In the genomic region with DNA sequence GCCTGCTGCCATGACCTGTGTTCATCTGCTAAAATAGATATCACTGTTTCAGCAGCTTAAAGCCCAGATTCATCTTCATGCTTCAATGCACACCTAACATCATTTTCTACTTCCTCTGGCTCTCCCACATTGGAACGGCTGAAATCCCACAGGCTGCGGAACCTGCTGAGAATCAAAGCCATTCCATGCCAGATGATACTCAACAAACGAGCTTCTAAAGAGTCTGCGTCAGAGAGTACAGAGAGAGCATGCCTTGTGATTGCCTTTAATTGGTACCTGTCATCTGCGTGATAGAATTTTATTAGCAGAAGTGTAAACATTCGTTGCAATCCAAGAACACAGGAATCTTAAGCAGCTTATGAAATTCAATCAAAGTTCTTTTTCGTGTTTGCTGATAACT, we compare ENCODE assay signal across 24 mouse cellular contexts.
A peak's percentile ranks its signal among the peaks of the same experiment; 100 is the strongest.
DNase-seq lines count a peak whose midpoint lies in the region; ATAC-seq lines count a peak whose summit lies in the region.
"Had no signal": no experiment of that assay in that cellular context is flagged by ENCODE, and none has a peak within 500 bp of the region (broad histone marks: within the 10 kb centered on the region; RNA-seq: fewer than 3 reads in every experiment).

No protein-coding gene starts in this region.

- H3K9ac ChIP-seq in forebrain, embryonic 15.5 days (replicated peaks): no peak overlapping the region
- H3K9ac ChIP-seq in midbrain, embryonic 16.5 days (ENCODE audit: low read depth, low read length): no peak overlapping the region
- no peak overlapping the region for H3K9ac ChIP-seq in midbrain, embryonic 13.5 days (replicated peaks)
- no peak overlapping the region for H3K9ac ChIP-seq in embryonic facial prominence, embryonic 11.5 days (replicated peaks; ENCODE audit: low read length)
- H3K9ac ChIP-seq: embryonic facial prominence, embryonic 12.5 days; hindbrain, embryonic 15.5 days; liver, embryonic 15.5 days; lung, embryonic 15.5 days; neural tube, embryonic 13.5 days had no signal

- peak; percentile 58; the same call in 1 of the 2 replicates for ATAC-seq in forebrain, embryonic 15.5 days (replicated peaks)
- ATAC-seq in midbrain, embryonic 16.5 days: 0 out of 2 replicates have a peak, but pooled peaks have one; percentile 39
- no peak for ATAC-seq in midbrain, embryonic 13.5 days
- ATAC-seq in embryonic facial prominence, embryonic 11.5 days (replicated peaks; ENCODE audit: insufficient number of reproducible peaks, low FRiP score, low TSS enrichment, low read depth): no peak; the same call in 1 of the 2 replicates

- DNase-seq in forebrain, embryonic 10.5 days (ENCODE audit: extremely low spot score, low spot score): no peak
- peak; percentile 55 for DNase-seq in embryonic facial prominence, embryonic 11.5 days (ENCODE audit: low spot score)
- DNase-seq in retina, embryonic 14.5 days (ENCODE audit: low spot score): peak; percentile 31
- no peak for DNase-seq in adipocyte (ENCODE audit: low spot score)
- no peak for DNase-seq in lung, postnatal 36 days
- DNase-seq: adrenal gland, adult 8-10 months; cerebellum, adult 8-10 months; gastrocnemius, adult 2 months; kidney, adult 8-10 months; layer of hippocampus, adult 9-11 months; liver had no signal

- no peaks in the 10 kb centered on the region for H3K9me3 ChIP-seq in forebrain, embryonic 15.5 days
- peaks cover 2% of the 10 kb centered on the region; the same call in 1 of the 2 replicates for H3K9me3 ChIP-seq in forebrain, embryonic 10.5 days
- no peaks in the 10 kb centered on the region for H3K9me3 ChIP-seq in midbrain, embryonic 16.5 days (replicated peaks; ENCODE audit: control insufficient read depth, low read length, poor library complexity, severe bottlenecking)
- H3K9me3 ChIP-seq in midbrain, embryonic 13.5 days: no peaks in the 10 kb centered on the region
- H3K9me3 ChIP-seq in embryonic facial prominence, embryonic 11.5 days (replicated peaks; ENCODE audit: control insufficient read depth, low read length): no peaks in the 10 kb centered on the region
- H3K9me3 ChIP-seq: embryonic facial prominence, embryonic 12.5 days; heart, embryonic 10.5 days; hindbrain, embryonic 15.5 days; liver, embryonic 15.5 days; lung, embryonic 15.5 days; neural tube, embryonic 13.5 days had no signal

- no peaks in the 10 kb centered on the region for H3K27me3 ChIP-seq in forebrain, embryonic 15.5 days
- H3K27me3 ChIP-seq in forebrain, embryonic 10.5 days (ENCODE audit: poor library complexity, severe bottlenecking): no peaks in the 10 kb centered on the region
- H3K27me3 ChIP-seq in midbrain, embryonic 16.5 days (ENCODE audit: control insufficient read depth, insufficient read depth, low read depth, low read length): no peaks in the 10 kb centered on the region
- H3K27me3 ChIP-seq in midbrain, embryonic 13.5 days: no peaks in the 10 kb centered on the region
- no peaks in the 10 kb centered on the region for H3K27me3 ChIP-seq in embryonic facial prominence, embryonic 11.5 days (ENCODE audit: control insufficient read depth, insufficient read depth, low read length)
- H3K27me3 ChIP-seq: embryonic facial prominence, embryonic 12.5 days; hindbrain, embryonic 15.5 days; liver, embryonic 15.5 days; lung, embryonic 15.5 days; neural tube, embryonic 13.5 days had no signal

- no peak overlapping the region for H3K4me2 ChIP-seq in forebrain, embryonic 15.5 days (replicated peaks)
- H3K4me2 ChIP-seq in midbrain, embryonic 16.5 days (ENCODE audit: low read length): no peak overlapping the region
- H3K4me2 ChIP-seq in midbrain, embryonic 13.5 days (replicated peaks): no peak overlapping the region
- no peak overlapping the region for H3K4me2 ChIP-seq in embryonic facial prominence, embryonic 11.5 days (ENCODE audit: low read depth, low read length)
- H3K4me2 ChIP-seq: embryonic facial prominence, embryonic 12.5 days; hindbrain, embryonic 15.5 days; liver, embryonic 15.5 days; lung, embryonic 15.5 days; midbrain, embryonic 11.5 days; neural tube, embryonic 13.5 days had no signal

- WGBS in forebrain, embryonic 15.5 days: 13% methylated on average over 7 of the region's 7 CpGs
- WGBS in forebrain, embryonic 10.5 days: 49% methylated on average over 7 of the region's 7 CpGs
- WGBS in midbrain, embryonic 16.5 days: 20% methylated on average over 7 of the region's 7 CpGs
- WGBS in midbrain, embryonic 13.5 days: 28% methylated on average over 7 of the region's 7 CpGs
- WGBS in embryonic facial prominence, embryonic 11.5 days: 43% methylated on average over 7 of the region's 7 CpGs

- H3K4me3 ChIP-seq in forebrain, embryonic 15.5 days: no peak overlapping the region
- no peak overlapping the region for H3K4me3 ChIP-seq in forebrain, embryonic 10.5 days
- H3K4me3 ChIP-seq in midbrain, embryonic 16.5 days (ENCODE audit: low read depth, low read length): no peak overlapping the region
- H3K4me3 ChIP-seq in midbrain, embryonic 13.5 days (replicated peaks): no peak overlapping the region
- H3K4me3 ChIP-seq in embryonic facial prominence, embryonic 11.5 days (ENCODE audit: low read depth, low read length): no peak overlapping the region
- H3K4me3 ChIP-seq: embryonic facial prominence, embryonic 12.5 days; erythroblast, embryonic 14.5 days; gastrocnemius, adult 2 months; heart, embryonic 10.5 days; hindbrain, embryonic 15.5 days; left cerebral cortex, adult 2 months; liver, embryonic 15.5 days; lung, embryonic 15.5 days; myocyte; neural tube, embryonic 13.5 days had no signal

- no peak overlapping the region for H3K27ac ChIP-seq in forebrain, embryonic 15.5 days (replicated peaks)
- H3K27ac ChIP-seq in forebrain, embryonic 10.5 days: no peak overlapping the region
- H3K27ac ChIP-seq in midbrain, embryonic 16.5 days (ENCODE audit: low read length): no peak overlapping the region
- no peak overlapping the region for H3K27ac ChIP-seq in midbrain, embryonic 13.5 days
- H3K27ac ChIP-seq in embryonic facial prominence, embryonic 11.5 days (replicated peaks; ENCODE audit: low read depth, low read length): no peak overlapping the region
- H3K27ac ChIP-seq: embryonic facial prominence, embryonic 12.5 days; gastrocnemius, adult 2 months; heart, embryonic 10.5 days; hindbrain, embryonic 15.5 days; left cerebral cortex, adult 2 months; liver, embryonic 15.5 days; lung, embryonic 15.5 days; neural tube, embryonic 13.5 days had no signal

- H3K36me3 ChIP-seq in forebrain, embryonic 15.5 days: no peaks in the 10 kb centered on the region
- H3K36me3 ChIP-seq in forebrain, embryonic 10.5 days (replicated peaks): no peaks in the 10 kb centered on the region
- H3K36me3 ChIP-seq in midbrain, embryonic 16.5 days (ENCODE audit: control insufficient read depth, insufficient read depth, low read length): no peaks in the 10 kb centered on the region
- no peaks in the 10 kb centered on the region for H3K36me3 ChIP-seq in midbrain, embryonic 13.5 days
- no peaks in the 10 kb centered on the region for H3K36me3 ChIP-seq in embryonic facial prominence, embryonic 11.5 days (replicated peaks; ENCODE audit: control insufficient read depth, insufficient read depth, low read depth, low read length)
- H3K36me3 ChIP-seq: embryonic facial prominence, embryonic 12.5 days; heart, embryonic 10.5 days; hindbrain, embryonic 15.5 days; liver, embryonic 15.5 days; lung, embryonic 15.5 days; neural tube, embryonic 13.5 days had no signal

- H3K4me1 ChIP-seq in forebrain, embryonic 15.5 days: peaks cover 6% of the 10 kb centered on the region; the same call in 1 of the 2 replicates
- H3K4me1 ChIP-seq in forebrain, embryonic 10.5 days: peaks cover 13% of the 10 kb centered on the region
- H3K4me1 ChIP-seq in midbrain, embryonic 16.5 days (ENCODE audit: control insufficient read depth, insufficient read depth, low read length): peaks cover 5% of the 10 kb centered on the region
- H3K4me1 ChIP-seq in midbrain, embryonic 13.5 days (replicated peaks): peaks cover 9% of the 10 kb centered on the region; the same call in 1 of the 2 replicates
- no peaks in the 10 kb centered on the region for H3K4me1 ChIP-seq in embryonic facial prominence, embryonic 11.5 days (ENCODE audit: control insufficient read depth, insufficient read depth, low read length)
- H3K4me1 ChIP-seq: heart, embryonic 10.5 days; hindbrain, embryonic 15.5 days; liver, embryonic 15.5 days; lung, embryonic 15.5 days; neural tube, embryonic 13.5 days had no signal

Comparison
In these comparisons a context has a peak if more than half of its experiments do, and no peak if none do; other contexts are left out.
1. ATAC-seq: peak in forebrain, embryonic 15.5 days (single experiment) and midbrain, embryonic 16.5 days (single experiment); none in midbrain, embryonic 13.5 days (single experiment) and embryonic facial prominence, embryonic 11.5 days (single experiment).
2. DNase-seq: peak in embryonic facial prominence, embryonic 11.5 days (single experiment) and retina, embryonic 14.5 days (single experiment); none in forebrain, embryonic 10.5 days (single experiment), adipocyte (single experiment) and lung, postnatal 36 days (single experiment).